Mouse (Mus musculus): ENCODE results near the gene Tbce.

Gene Tbce

GRCm38 (mm10) chr13:13965388-13965964 is 74.0 kb downstream of the Tbce start:
- no peak for DNase-seq (ENCODE audit: low spot score)

DNA sequence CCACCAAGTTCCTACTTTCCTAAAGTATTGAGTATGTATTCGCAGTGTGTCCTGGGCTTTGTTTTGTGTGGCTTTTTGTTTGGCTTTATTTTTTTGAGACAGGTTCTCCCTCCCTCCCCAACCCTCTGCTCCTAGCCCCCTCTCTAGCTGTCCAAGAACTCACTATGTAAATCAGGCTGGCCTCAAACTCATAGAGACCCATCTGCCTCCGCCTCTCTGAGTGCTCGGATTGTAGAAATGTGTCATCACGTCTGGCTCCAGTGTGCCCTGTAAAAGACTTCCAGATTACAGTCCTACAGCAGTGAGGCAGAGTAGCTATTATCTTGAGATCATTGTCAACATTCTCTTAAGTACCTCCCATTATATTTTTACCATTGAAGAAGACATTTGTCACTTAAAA is 78.4 kb downstream of the Tbce start:
- no peak for DNase-seq (ENCODE audit: low spot score)

DNA sequence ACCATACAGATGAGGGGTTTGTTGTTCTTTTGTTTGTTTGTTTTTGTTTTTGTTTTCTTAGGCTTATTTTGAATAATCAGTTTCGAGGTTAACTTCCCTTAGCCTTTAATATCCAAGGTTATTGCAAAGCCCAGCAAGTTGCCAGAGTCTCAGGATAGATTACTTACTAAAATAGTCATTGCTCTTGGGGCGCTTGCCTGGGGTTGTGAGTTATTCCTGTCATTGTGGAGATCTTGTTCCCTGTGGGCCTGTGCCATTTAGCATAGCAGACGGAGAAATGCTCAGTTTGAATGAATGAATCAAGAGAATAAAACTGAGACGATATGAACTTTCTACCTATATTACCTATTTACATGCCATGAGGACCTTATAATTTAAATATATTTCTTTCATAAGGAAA is 79.2 kb downstream of the Tbce start:
- DNase-seq (ENCODE audit: low spot score), result no peak

DNA sequence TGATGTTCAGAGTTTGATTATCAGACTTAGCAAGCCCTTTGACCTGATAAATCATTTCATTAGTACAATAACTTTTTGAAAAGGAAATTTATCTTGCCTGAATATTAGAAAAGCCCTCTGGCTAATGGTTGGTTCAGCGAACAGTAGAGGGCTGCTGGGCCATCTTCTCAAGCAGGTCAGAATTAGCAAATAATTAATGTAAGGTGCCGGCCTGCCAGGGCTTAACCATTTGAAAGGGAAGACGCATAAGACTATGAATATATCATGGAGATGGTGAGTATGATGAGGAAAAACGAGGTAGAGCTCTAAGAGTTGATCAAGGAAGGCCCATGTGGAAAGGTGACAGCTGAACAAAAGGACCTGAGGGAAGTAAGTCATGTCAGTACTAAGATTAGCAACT is 82.8 kb downstream of the Tbce start:
- DNase-seq (ENCODE audit: low spot score), result no peak

DNA sequence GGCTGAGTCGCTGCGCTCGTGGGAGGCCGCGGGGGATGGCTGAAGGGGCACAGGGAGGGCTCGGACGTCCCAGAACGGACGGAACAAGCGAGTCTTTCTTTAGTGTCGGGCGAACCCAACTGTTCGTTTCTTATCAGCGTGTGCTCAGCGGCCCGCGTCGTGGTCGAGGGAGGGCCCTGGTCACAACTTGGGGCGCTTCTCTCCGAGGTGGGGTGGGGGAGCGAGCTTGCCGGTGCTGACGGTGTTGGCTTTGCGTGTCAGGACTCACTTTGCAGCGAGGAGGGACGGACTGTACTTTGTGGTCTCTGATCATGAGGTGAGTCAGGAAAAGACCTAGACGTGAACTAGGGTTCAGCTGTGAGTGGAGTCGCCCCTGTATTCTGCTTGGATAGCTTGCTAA is 84.5 kb downstream of the Tbce start:
- peak; percentile 36 for DNase-seq (ENCODE audit: low spot score)

DNA sequence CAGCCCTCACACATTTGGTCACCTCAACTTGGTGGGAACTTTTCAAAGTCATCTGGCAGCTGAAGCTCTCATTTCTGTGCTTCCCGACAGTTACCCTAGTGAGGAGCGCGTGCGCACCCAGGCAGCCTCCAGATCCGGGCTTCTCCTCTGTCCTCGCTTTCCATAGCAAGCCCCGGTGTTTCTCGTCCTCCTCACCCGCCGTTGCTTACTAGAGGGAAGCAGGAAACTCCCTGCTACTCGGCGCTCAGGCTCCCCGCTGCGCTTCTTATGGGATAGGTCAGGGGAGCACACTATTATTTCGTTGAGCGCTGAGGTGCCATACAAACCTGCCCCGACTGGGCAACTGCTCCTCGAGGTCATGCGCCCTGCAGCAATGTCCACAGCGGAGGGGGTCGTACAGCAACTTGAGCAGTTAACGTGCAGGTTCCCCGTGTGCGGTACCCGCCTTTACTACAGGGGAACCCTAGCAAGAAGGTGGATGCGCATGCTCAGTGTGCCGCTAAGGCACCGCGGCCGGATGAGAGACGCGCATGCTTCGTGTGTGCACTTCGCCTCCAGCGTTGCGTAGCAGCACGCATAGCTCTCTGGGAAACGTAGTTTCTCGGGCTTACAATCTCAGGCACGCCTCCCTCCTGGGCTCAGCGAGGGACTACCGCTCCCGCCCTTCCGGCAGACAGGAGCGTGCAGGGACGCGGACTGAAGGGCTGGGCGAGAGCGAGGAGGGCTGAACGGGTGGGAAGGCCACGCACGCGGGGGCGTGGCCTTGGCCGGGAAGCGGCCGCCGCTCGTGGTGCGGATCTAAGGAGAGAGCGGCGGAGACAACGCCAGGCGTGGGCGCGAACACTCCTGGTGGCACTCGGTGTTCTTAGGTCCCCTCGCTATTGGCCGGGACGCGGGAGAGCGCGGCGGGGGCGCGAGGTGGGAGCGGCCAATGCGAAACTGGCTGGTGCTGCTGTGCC is 85.3 kb downstream of the Tbce start, which contains the start of gene B3galnt2:
TSS of gene B3galnt2 (plus strand) at position 596 of the 959 bp plus-strand sequence.
- DNase-seq (ENCODE audit: low spot score), result peak; percentile 99
